Comparison of ENCODE assay signal across 8 mouse cellular contexts in genomic region chr7:35269443-35270024, GRCm38 (mm10). TPM values are rescaled to one million over a fixed set of nuclear protein-coding genes. Genes with fewer than 3 reads are reported as not detected.
A peak's percentile ranks its signal among the peaks of the same experiment; 100 is the strongest.
DNase-seq lines count a peak whose midpoint lies in the region; ATAC-seq and TF ChIP-seq lines count a peak whose summit lies in the region.

No protein-coding gene starts in this region.

- no peaks in the 10 kb centered on the region for H3K27me3 ChIP-seq in stomach, embryonic 15.5 days (replicated peaks)

- H3K36me3 ChIP-seq in stomach, embryonic 15.5 days, result no peaks in the 10 kb centered on the region

- TF ChIP-seq POLR2A in bone marrow macrophage, adult 2 months (IDR thresholded peaks at IDR 0.05; ENCODE audit: borderline replicate concordance, low read depth, low read length), result no peak

- H3K4me3 ChIP-seq in bone marrow macrophage, adult 2 months (ENCODE audit: insufficient read depth, low read length), result peak overlapping the region; percentile 12
- peak overlapping the region; percentile 38 for H3K4me3 ChIP-seq in stomach, embryonic 15.5 days (replicated peaks)

- peak overlapping the region; percentile 74 for H3K4me2 ChIP-seq in stomach, embryonic 15.5 days

- H3K27ac ChIP-seq in bone marrow macrophage, adult 2 months (ENCODE audit: insufficient read depth, low read depth, low read length), result no peak overlapping the region
- no peak overlapping the region for H3K27ac ChIP-seq in stomach, embryonic 15.5 days

- DNase-seq in MEL-GATA-1-ER (ENCODE audit: extremely low read depth, low read depth), result peak; percentile 86
- peak; percentile 11 for DNase-seq in fibroblast of lung, adult 2 months (ENCODE audit: low read depth)
- DNase-seq in heart, postnatal 25 days (ENCODE audit: low spot score), result peak; percentile 18
- DNase-seq in kidney, postnatal 4 days, result peak; percentile 53 to 74
- DNase-seq in frontal cortex, postnatal 14 days (ENCODE audit: low spot score in 2 of 2), result no peak

- TF ChIP-seq CTCF in bone marrow macrophage, adult 2 months (IDR thresholded peaks at IDR 0.05; ENCODE audit: low read depth, low read length), result no peak

- no peaks in the 10 kb centered on the region for H3K9me3 ChIP-seq in stomach, embryonic 15.5 days

- intact Hi-C loops in heart, postnatal 25 days (cut with DNase I), result no loop called here

- H3K9ac ChIP-seq in stomach, embryonic 15.5 days, result no peak overlapping the region

- 6% methylated on average over 21 of the region's 21 CpGs for WGBS in stomach, embryonic 15.5 days

- H3K4me1 ChIP-seq in bone marrow macrophage, adult 2 months (ENCODE audit: control insufficient read depth, insufficient read depth, low read length), result peaks cover 4% of the 10 kb centered on the region; the same call in 1 of the 2 replicates
- H3K4me1 ChIP-seq in stomach, embryonic 15.5 days, result no peaks in the 10 kb centered on the region

- peak; percentile 83 for ATAC-seq in megakaryocyte-erythroid progenitor cell, adult 5-6 weeks (replicated peaks; ENCODE audit: low FRiP score, low TSS enrichment, poor library complexity, severe bottlenecking)
- ATAC-seq in stomach, embryonic 15.5 days (ENCODE audit: insufficient read depth, low FRiP score, low read depth), result peak; percentile 76; the same call in 1 of the 2 replicates

RNA-seq across cellular contexts. Expression of gene Gpatch1, which starts 48.7 kb away (rescaled TPM):
- polyA plus RNA-seq in bone marrow macrophage, adult 2 months (2012; ENCODE audit: insufficient read depth, insufficient read length, missing spikeins), result 9.5 and 13.2 TPM in 2 replicates
- 1 to 10 TPM; 8.8 to 9.9 TPM for total RNA-seq in heart, postnatal 25 days (2021)
- 13.8 and 26.2 TPM in 2 replicates for total RNA-seq in megakaryocyte-erythroid progenitor cell, adult 5-6 weeks (2014; fragmentation: Nextera tagmentation)
- total RNA-seq in megakaryocyte-erythroid progenitor cell, adult 5-6 weeks (2017), result 23.3 and 39.3 TPM in 2 replicates
- polyA plus RNA-seq in stomach, embryonic 15.5 days (2015; fragmentation: Nextera tagmentation; extraction: Ambion mirVana), result 13.2 and 13.7 TPM in 2 replicates

RNA-seq across cellular contexts. Expression of gene Lrp3, which starts 54.2 kb away (rescaled TPM):
- 0.20 TPM in 1 of 2 replicates, not detected in the other for polyA plus RNA-seq in bone marrow macrophage, adult 2 months (2012; ENCODE audit: insufficient read depth, insufficient read length, missing spikeins)
- 1 to 10 TPM; 7.7 to 8.8 TPM for total RNA-seq in heart, postnatal 25 days (2021)
- total RNA-seq in megakaryocyte-erythroid progenitor cell, adult 5-6 weeks (2014; fragmentation: Nextera tagmentation), result not detected in 2 replicates
- total RNA-seq in megakaryocyte-erythroid progenitor cell, adult 5-6 weeks (2017), result not detected in 2 replicates
- 6.3 and 7.1 TPM in 2 replicates for polyA plus RNA-seq in stomach, embryonic 15.5 days (2015; fragmentation: Nextera tagmentation; extraction: Ambion mirVana)

Comparison
In these comparisons a context has a peak if more than half of its experiments do, and no peak if none do; other contexts are left out.
1. DNase-seq: peak in MEL-GATA-1-ER (single experiment), fibroblast of lung, adult 2 months (single experiment), heart, postnatal 25 days (single experiment) and kidney, postnatal 4 days (2 of 2); none in frontal cortex, postnatal 14 days (0 of 2).
2. RNA of gene Lrp3, which starts 54.2 kb away (total RNA-seq): 7.7 to 8.8 TPM in heart, postnatal 25 days; not detected in megakaryocyte-erythroid progenitor cell, adult 5-6 weeks; every median in the first group is over 4 times any median in the second.